Mouse (Mus musculus) liver, embryonic 14.5 days (tissue): Measurements from ENCODE around the gene Srxn1. TPM values are rescaled to one million over a fixed set of nuclear protein-coding genes. Genes with fewer than 3 reads are reported as not detected.
A peak's percentile ranks its signal among the peaks of the same experiment; 100 is the strongest.

Source experiments
- ATAC-seq: fragments of 200-750 bp; cut with Nextera tagmentation; 2 replicates; pipeline ENCODE4 v1.8.0; 2017; ENCODE audit warnings: moderate number of reproducible peaks, mild to moderate bottlenecking, moderate library complexity; ENCODE audit not compliant: insufficient read depth
- DNase-seq, 3 experiments: peaks; one replicate each; pipeline ENCODE4 v3.0.0-alpha.2; 2012 to 2013; ENCODE audit warnings: low read depth in 3 of 3, low spot score in 3 of 3
- H3K27ac ChIP-seq: fragments of 300-500 bp; sonication (generic); 2 replicates; pipeline ENCODE4 v1.5.1; 2014; ENCODE audit warnings: moderate library complexity, mild to moderate bottlenecking, control low read depth, inconsistent platforms
- H3K27me3 ChIP-seq: fragments of 300-500 bp; sonication (generic); 2 replicates; pipeline ENCODE4 v1.6.1; 2014; ENCODE audit warnings: mild to moderate bottlenecking, low read length, moderate library complexity; ENCODE audit not compliant: control insufficient read depth, insufficient read depth
- H3K36me3 ChIP-seq: fragments of 300-500 bp; sonication (generic); replicated peaks from 2 replicates; pipeline ENCODE4 v1.6.1; 2014; ENCODE audit warnings: low read depth; ENCODE audit not compliant: control insufficient read depth, insufficient read depth
- H3K4me1 ChIP-seq, 2 experiments: fragments of 200-500 bp in 1 of 2; fragments of 300-500 bp in 1 of 2; sonication (generic) in 1 of 2; replicated peaks; 2 replicates each; pipeline ENCODE4 v1.6.1; 2012 to 2014; ENCODE audit warnings: antibody characterized with exemption in 1 of 2, inconsistent platforms in 1 of 2, low read length in 1 of 2; ENCODE audit not compliant: control insufficient read depth in 2 of 2, insufficient read depth in 2 of 2
- H3K4me2 ChIP-seq: fragments of 300-500 bp; sonication (generic); 2 replicates; pipeline ENCODE4 v1.6.1; 2014; ENCODE audit warnings: low read depth, mild to moderate bottlenecking, control low read depth, moderate library complexity
- H3K4me3 ChIP-seq, 2 experiments: fragments of 200-500 bp in 1 of 2; fragments of 300-500 bp in 1 of 2; sonication (generic) in 1 of 2; 2 replicates each; pipeline ENCODE4 v1.5.1; 2012 to 2014; ENCODE audit warnings: low read depth in 2 of 2, low read length in 2 of 2, mild to moderate bottlenecking in 2 of 2, control low read depth in 1 of 2, inconsistent platforms in 1 of 2, moderate library complexity in 1 of 2; ENCODE audit not compliant: insufficient read depth in 1 of 2
- H3K9ac ChIP-seq: fragments of 300-500 bp; sonication (generic); replicated peaks from 2 replicates; pipeline ENCODE4 v1.6.1; 2014; ENCODE audit warnings: mild to moderate bottlenecking, control low read depth, moderate library complexity
- H3K9me3 ChIP-seq: fragments of 300-500 bp; sonication (generic); 2 replicates; pipeline ENCODE4 v1.6.1; 2016; ENCODE audit warnings: low read length, mixed read lengths; ENCODE audit not compliant: control insufficient read depth
- CTCF ChIP-seq: IDR thresholded peaks from 2 replicates; pipeline ENCODE4 v1.5.1; 2016; ENCODE audit warnings: antibody characterized with exemption, low read depth, control low read depth
- EP300 ChIP-seq: IDR thresholded peaks from 2 replicates; pipeline ENCODE4 v1.6.1; 2016; ENCODE audit warnings: antibody characterized with exemption, low read depth
- WGBS: fragments of 180-500 bp; shearing (Covaris S2); extraction: QIAGEN DNeasy Blood & Tissue Kit; methylation state at CpG from one replicate; pipeline ENCODE4 v1.1.7; 2014; ENCODE audit not compliant: insufficient replicate concordance; 5-methylcytosine and 5-hydroxymethylcytosine counted together
- polyA plus RNA-seq, 2 experiments: library from polyadenylated mRNA; depleted of rRNA in 1 of 2; stranded (reverse) in 1 of 2; unstranded in 1 of 2; fragments of >200 nt; fragmentation: Nextera tagmentation in 1 of 2; extraction: Ambion mirVana in 1 of 2; gene quantifications; 2 replicates each; pipeline versions ENCODE4 v1.2.1 to v1.2.3; 2012 to 2014

The Srxn1 gene
- polyA plus RNA-seq, 2 experiments = 10.6 to 13.3 TPM

DNA sequence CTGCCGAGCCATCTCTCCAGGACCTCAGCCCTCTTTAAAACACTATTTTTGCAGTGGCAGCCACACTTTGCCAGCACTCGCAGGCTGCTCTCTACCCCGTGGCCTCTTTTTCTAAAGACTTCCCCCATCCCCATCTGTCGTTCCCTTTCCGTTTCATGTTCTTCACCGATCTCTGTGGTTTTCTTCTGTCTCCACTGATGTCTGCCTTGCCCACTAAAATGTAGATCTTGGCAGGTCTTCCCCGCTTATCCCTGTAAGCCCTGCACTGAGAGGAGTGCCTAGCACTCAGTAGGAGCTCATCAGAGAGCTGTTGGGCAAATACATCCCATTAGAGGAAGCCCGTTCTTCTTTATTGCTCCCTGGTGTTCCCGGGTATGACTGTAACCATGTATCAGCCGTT lies 7.7 kb downstream of the Srxn1 start:
- Histone ChIP-seq H3K4me1 (peaks cover 7 to 21% of the 10 kb centered on the region in 2 experiments), H3K36me3 (peaks cover under 1% of the 10 kb centered on the region), H3K9ac (no peak overlapping the region), H3K4me3 (no peak overlapping the region), H3K27ac (no peak overlapping the region), H3K9me3 (no peaks in the 10 kb centered on the region), H3K27me3 (no peaks in the 10 kb centered on the region; the same call in 1 of the 2 replicates), H3K4me2 (no peak overlapping the region)
- DNase-seq (no peak), ATAC-seq (no peak)
- 18% methylated on average over 10 of the region's 10 CpGs for WGBS
- TF ChIP-seq EP300 (no peak), CTCF (no peak)

DNA sequence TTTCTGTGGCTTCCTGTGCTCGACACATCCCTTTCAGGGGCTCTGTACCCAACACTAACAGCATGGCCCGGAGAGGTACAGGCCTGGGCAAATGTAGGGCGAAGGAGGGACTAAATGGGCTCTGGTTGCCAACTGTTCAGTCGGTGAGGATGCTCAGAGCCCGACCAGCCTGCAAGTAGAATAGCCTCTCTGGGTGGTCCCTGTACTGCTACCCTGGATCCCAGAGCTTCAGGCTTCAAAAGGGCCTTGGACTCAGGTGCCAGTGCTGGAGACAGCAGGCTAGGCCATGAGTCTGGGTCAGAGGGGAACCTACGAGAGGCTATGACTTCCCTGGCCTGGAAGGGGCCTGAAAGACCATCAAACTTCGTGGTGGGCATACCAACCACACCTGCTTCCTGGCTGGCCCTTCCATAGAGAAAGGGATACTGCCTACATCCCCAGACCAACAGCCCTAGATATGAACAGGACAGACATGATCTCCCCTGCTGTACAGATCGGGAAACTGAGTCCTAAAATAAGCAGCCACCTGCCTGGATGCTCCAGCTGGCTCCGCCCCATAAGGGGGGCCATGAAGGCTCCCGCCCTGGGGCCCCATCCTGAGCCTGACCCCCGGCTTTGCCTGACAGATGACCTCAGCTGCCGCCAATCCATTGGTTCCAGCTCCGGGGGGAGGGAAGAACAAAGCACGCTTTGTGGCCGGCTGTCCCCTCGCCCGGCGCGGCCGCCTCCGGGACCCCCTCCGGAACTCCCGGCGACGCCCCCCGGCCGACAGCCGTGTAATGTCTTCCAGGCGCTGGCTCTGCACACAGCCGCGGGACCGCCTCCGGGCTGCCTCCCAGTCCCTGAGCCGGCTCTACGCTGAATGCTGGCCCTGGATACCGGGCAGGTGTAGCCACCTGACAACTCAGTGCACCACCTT lies 9.0 kb downstream of the Srxn1 start:
- no peaks in the 10 kb centered on the region; the same call in 1 of the 2 replicates for H3K27me3 ChIP-seq
- H3K9me3 ChIP-seq = no peaks in the 10 kb centered on the region
- no peaks in the 10 kb centered on the region for H3K36me3 ChIP-seq
- H3K27ac ChIP-seq = no peak overlapping the region
- peaks cover 7 to 23% of the 10 kb centered on the region in 2 experiments for H3K4me1 ChIP-seq
- H3K4me3 ChIP-seq = 0 out of 4 replicates have a peak overlapping the region, but pooled peaks of 1 of the 2 experiments have one; percentile 16
- no peak for DNase-seq
- H3K4me2 ChIP-seq = peak overlapping the region; percentile 39
- no peak for TF ChIP-seq CTCF
- TF ChIP-seq EP300 = no peak
- WGBS = 20% methylated on average over 36 of the region's 36 CpGs
- 0 out of 2 replicates have a peak overlapping the region, but pooled peaks have one; percentile 9 for H3K9ac ChIP-seq
- ATAC-seq = no peak

- 32% methylated on average over 7 of the region's 7 CpGs for WGBS
- H3K9ac ChIP-seq = no peak overlapping the region
- no peaks in the 10 kb centered on the region; the same call in 1 of the 2 replicates for H3K27me3 ChIP-seq
- DNase-seq = no peak
- no peak overlapping the region for H3K4me2 ChIP-seq
- peak; percentile 62; the same call in 1 of the 2 replicates for ATAC-seq
- H3K4me1 ChIP-seq = peaks cover 12 to 32% of the 10 kb centered on the region in 2 experiments
- no peaks in the 10 kb centered on the region for H3K36me3 ChIP-seq
- no peak for TF ChIP-seq CTCF
- peak; percentile 56; the same call in 1 of the 2 replicates for TF ChIP-seq EP300
- no peaks in the 10 kb centered on the region for H3K9me3 ChIP-seq
- no peak overlapping the region for H3K4me3 ChIP-seq
- H3K27ac ChIP-seq = no peak overlapping the region
Observed at GRCm38 (mm10) chr2:152117694-152118093, 12.4 kb downstream of the Srxn1 start.

GRCm38 (mm10) chr2:152119228-152119865 lies 14.0 kb downstream of the Srxn1 start:
- Histone ChIP-seq H3K27ac (no peak overlapping the region), H3K4me2 (no peak overlapping the region), H3K27me3 (no peaks in the 10 kb centered on the region; the same call in 1 of the 2 replicates), H3K36me3 (no peaks in the 10 kb centered on the region), H3K4me3 (no peak overlapping the region), H3K9me3 (no peaks in the 10 kb centered on the region), H3K9ac (no peak overlapping the region), H3K4me1 (peaks cover 22 to 46% of the 10 kb centered on the region in 2 experiments)
- DNase-seq (no peak), ATAC-seq (no peak)
- WGBS = 57% methylated on average over 6 of the region's 6 CpGs
- TF ChIP-seq EP300 = no peak
- no peak for TF ChIP-seq CTCF

DNA sequence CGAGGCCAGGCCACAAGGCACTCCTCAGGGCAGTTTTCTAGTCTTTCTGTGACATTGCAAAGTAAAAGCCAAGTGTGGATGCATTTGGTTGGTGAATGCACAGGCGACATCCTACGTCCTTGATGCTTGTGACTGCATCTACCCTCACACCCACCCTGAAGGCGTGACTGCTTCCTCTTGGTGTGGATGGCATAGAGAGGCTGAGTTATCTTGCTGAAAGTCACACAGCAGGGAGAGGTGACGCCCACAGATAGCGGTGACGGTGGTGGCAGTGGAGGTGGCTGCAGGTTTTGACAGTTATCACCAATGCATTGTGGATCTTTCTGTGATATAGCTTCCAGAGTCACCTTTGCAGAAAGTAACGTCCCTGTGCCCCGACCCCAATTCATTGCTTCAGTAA lies 17.6 kb downstream of the Srxn1 start:
- Histone ChIP-seq H3K4me3 (no peak overlapping the region), H3K27me3 (no peaks in the 10 kb centered on the region), H3K4me1 (peaks cover 14 to 43% of the 10 kb centered on the region in 2 experiments), H3K9ac (no peak overlapping the region), H3K27ac (peak overlapping the region; percentile 53), H3K36me3 (no peaks in the 10 kb centered on the region), H3K9me3 (no peaks in the 10 kb centered on the region), H3K4me2 (peak overlapping the region; percentile 57)
- no peak for TF ChIP-seq CTCF
- TF ChIP-seq EP300 = peak; percentile 90
- DNase-seq (peak; percentile 68 to 75 (median 73)), ATAC-seq (peak; percentile 100)
- whole genome bisulfite sequencing = 9% methylated on average over 9 of the region's 9 CpGs
